Mouse (Mus musculus): ENCODE data around the gene Fbxo2.

- no peak for TF ChIP-seq USF1 (IDR thresholded peaks at IDR 0.05; ENCODE audit: low read depth)
- TF ChIP-seq POLR2A (IDR thresholded peaks at IDR 0.05; ENCODE audit: insufficient read length, low read depth): no peak
- no peak for TF ChIP-seq TCF12 (IDR thresholded peaks at IDR 0.05; ENCODE audit: insufficient read depth, poor library complexity, severe bottlenecking)
- no peak for TF ChIP-seq MYOG (IDR thresholded peaks at IDR 0.05; ENCODE audit: control insufficient read depth in 1 of 3, insufficient read depth in 1 of 3, insufficient read length in 2 of 3, low read depth in 2 of 3)
- no peak for TF ChIP-seq E2F4 (IDR thresholded peaks at IDR 0.05; ENCODE audit: insufficient read depth)
- no peak for TF ChIP-seq MAX (IDR thresholded peaks at IDR 0.05; ENCODE audit: low read depth)
- TF ChIP-seq MYOD1 (IDR thresholded peaks at IDR 0.05; ENCODE audit: control insufficient read depth in 1 of 3, insufficient read length in 2 of 3, low read depth in 2 of 3): no peak
- no peak for TF ChIP-seq REST (IDR thresholded peaks at IDR 0.05; ENCODE audit: insufficient read depth, insufficient read length)
- TF ChIP-seq POLR2AphosphoS2 (IDR thresholded peaks at IDR 0.05; ENCODE audit: insufficient read length, low read depth): no peak
- TF ChIP-seq CEBPB (IDR thresholded peaks at IDR 0.05; ENCODE audit: insufficient read depth, poor library complexity, severe bottlenecking): no peak
Observed at GRCm38 (mm10) chr4:148128672-148129071, 31.7 kb upstream of the Fbxo2 start.
